Mouse (Mus musculus): Measurements from ENCODE around the gene Slc26a6.

DNA sequence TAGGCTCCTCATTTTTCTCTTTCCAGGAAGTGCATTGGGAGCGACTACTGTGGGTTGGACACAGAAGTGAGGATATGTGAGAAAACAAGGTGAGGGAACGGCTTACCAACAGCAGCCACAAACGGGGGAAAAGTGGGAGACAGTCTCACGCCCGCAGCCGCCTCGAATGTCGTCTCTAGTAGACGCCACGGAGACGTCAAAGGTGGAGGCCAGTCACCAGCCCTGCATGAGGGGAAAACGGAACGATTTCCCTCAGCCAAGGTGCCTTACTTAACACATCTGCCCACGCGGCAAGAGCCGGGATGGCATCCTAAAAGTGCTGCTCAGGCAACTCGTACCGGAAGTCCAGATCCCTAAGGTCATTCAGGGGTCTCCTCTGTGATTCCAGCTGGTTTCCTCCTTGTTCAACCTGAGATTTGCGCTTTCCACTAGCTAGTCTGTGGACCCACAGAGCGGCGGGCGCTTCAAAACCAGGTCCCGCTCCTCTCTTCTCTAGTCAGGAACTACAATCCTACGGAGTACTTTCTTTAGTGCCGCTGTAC, 28.9 kb upstream of the Slc26a6 start:
- TF ChIP-seq POLR2A (IDR thresholded peaks at IDR 0.05; ENCODE audit: borderline replicate concordance, extremely low read depth, low read depth, low read length) (no peak), CTCF (IDR thresholded peaks at IDR 0.05; ENCODE audit: insufficient read depth, low read length) (no peak)
